Mouse (Mus musculus) thymus, adult 18-20 months (tissue): ENCODE measurements around the gene Kpnb1.
"Not testable (repeated sequence)": the region's sequence is repeated elsewhere in the genome, so short reads cannot be mapped to it uniquely, and the experiment has no call there.

Experiments
- DNase-seq, 2 experiments: peaks; one replicate each; pipeline ENCODE4 v3.0.0; 2022; ENCODE audit warnings: mixed read lengths in 2 of 2

Gene Kpnb1

GRCm38 (mm10) chr11:97187764-97188642 lies at the start of gene Kpnb1:
TSS of gene Kpnb1 (minus strand) at chr11:97187881.
- DNase-seq, result peak; percentile 99

- DNase-seq, result no peak
Measured at GRCm38 (mm10) chr11:97232436-97232835, 44.8 kb upstream of the Kpnb1 start.

- DNase-seq, result no peak
Measured at GRCm38 (mm10) chr11:97229396-97229795, 41.7 kb upstream of the Kpnb1 start.

GRCm38 (mm10) chr11:97228985-97229384 lies 41.3 kb upstream of the Kpnb1 start:
- no peak for DNase-seq

- DNase-seq, result no peak
Measured at GRCm38 (mm10) chr11:97226131-97226530, 38.5 kb upstream of the Kpnb1 start.

- no peak for DNase-seq
Measured at GRCm38 (mm10) chr11:97223485-97223884, 35.8 kb upstream of the Kpnb1 start.

- no peak for DNase-seq
Measured at GRCm38 (mm10) chr11:97221611-97222010, 33.9 kb upstream of the Kpnb1 start.

- DNase-seq, result no peak
Measured at GRCm38 (mm10) chr11:97220211-97220610, 32.5 kb upstream of the Kpnb1 start.

- DNase-seq, result no peak
Measured at GRCm38 (mm10) chr11:97214411-97214810, 26.7 kb upstream of the Kpnb1 start.

- DNase-seq, result no peak
Measured at GRCm38 (mm10) chr11:97210728-97211400, 23.2 kb upstream of the Kpnb1 start.

- DNase-seq, result no peak
Measured at GRCm38 (mm10) chr11:97207011-97207422, 19.3 kb upstream of the Kpnb1 start.

- DNase-seq, result no peak
Measured at GRCm38 (mm10) chr11:97199519-97199918, 11.8 kb upstream of the Kpnb1 start.

- peak; percentile 19 to 25 for DNase-seq
Measured at GRCm38 (mm10) chr11:97198601-97199000, 10.9 kb upstream of the Kpnb1 start.

GRCm38 (mm10) chr11:97197021-97197420 lies 9.3 kb upstream of the Kpnb1 start:
- DNase-seq, result no peak

- no peak for DNase-seq
Measured at GRCm38 (mm10) chr11:97196541-97196940, 8.9 kb upstream of the Kpnb1 start.

GRCm38 (mm10) chr11:97192621-97192951 lies 4.9 kb upstream of the Kpnb1 start:
- DNase-seq, result no peak

- DNase-seq, result no peak
Measured at GRCm38 (mm10) chr11:97191915-97192620, 4.4 kb upstream of the Kpnb1 start.

GRCm38 (mm10) chr11:97190992-97191391 lies 3.3 kb upstream of the Kpnb1 start:
- no peak for DNase-seq

GRCm38 (mm10) chr11:97189645-97190044 lies 2.0 kb upstream of the Kpnb1 start:
- not testable (repeated sequence) for DNase-seq

GRCm38 (mm10) chr11:97189231-97189630 lies 1.6 kb upstream of the Kpnb1 start:
- DNase-seq, result no peak

GRCm38 (mm10) chr11:97188643-97188955 lies 918 bp upstream of the Kpnb1 start:
- no peak for DNase-seq

GRCm38 (mm10) chr11:97186947-97187763 lies 526 bp downstream of the Kpnb1 start:
- peak; percentile 97 to 98 for DNase-seq
